Mouse (Mus musculus) neural tube, embryonic 11.5 days (tissue): ENCODE data around the gene Gm28729. TPM values are rescaled to one million over a fixed set of nuclear protein-coding genes. Genes with fewer than 3 reads are reported as not detected.

Source experiments
- ATAC-seq: fragments of 200-750 bp; cut with Nextera tagmentation; 2 replicates; pipeline ENCODE4 v1.8.0; 2017; ENCODE audit warnings: moderate number of reproducible peaks, mild to moderate bottlenecking, moderate TSS enrichment, moderate library complexity; ENCODE audit not compliant: insufficient read depth, low FRiP score, low TSS enrichment
- DNase-seq: peaks from one replicate; pipeline ENCODE4 v3.0.0-alpha.2; 2015; ENCODE audit warnings: low spot score
- H3K27ac ChIP-seq: fragments of 300-500 bp; sonication (generic); 2 replicates; pipeline ENCODE4 v1.5.1; 2014; ENCODE audit warnings: low read depth, mild to moderate bottlenecking, low read length
- H3K27me3 ChIP-seq: fragments of 300-500 bp; sonication (generic); 2 replicates; pipeline ENCODE4 v1.6.1; 2014; ENCODE audit warnings: mild to moderate bottlenecking, low read length, mixed read lengths; ENCODE audit not compliant: control insufficient read depth, insufficient read depth
- H3K36me3 ChIP-seq: fragments of 300-500 bp; sonication (generic); 2 replicates; pipeline ENCODE4 v1.6.1; 2014; ENCODE audit warnings: mild to moderate bottlenecking, low read length, moderate library complexity, mixed read lengths; ENCODE audit not compliant: control insufficient read depth, insufficient read depth
- H3K4me1 ChIP-seq: fragments of 300-500 bp; sonication (generic); 2 replicates; pipeline ENCODE4 v1.6.1; 2014; ENCODE audit warnings: low read length, mixed read lengths; ENCODE audit not compliant: control insufficient read depth, insufficient read depth
- H3K4me2 ChIP-seq: fragments of 300-500 bp; sonication (generic); 2 replicates; pipeline ENCODE4 v1.6.1; 2014; ENCODE audit warnings: low read depth, mild to moderate bottlenecking, moderate library complexity
- H3K4me3 ChIP-seq: fragments of 300-500 bp; sonication (generic); 2 replicates; pipeline ENCODE4 v1.5.1; 2014; ENCODE audit warnings: low read depth, low read length
- H3K9ac ChIP-seq: fragments of 300-500 bp; sonication (generic); 2 replicates; pipeline ENCODE4 v1.6.1; 2014; ENCODE audit warnings: mild to moderate bottlenecking, low read length
- H3K9me3 ChIP-seq: fragments of 300-500 bp; sonication (generic); 2 replicates; pipeline ENCODE4 v1.6.1; 2016; ENCODE audit warnings: low read length; ENCODE audit not compliant: control insufficient read depth
- WGBS: fragments of 180-500 bp; shearing (Covaris S2); extraction: QIAGEN DNeasy Blood & Tissue Kit; methylation state at CpG from one replicate; pipeline ENCODE4 v1.1.7; 2014; 5-methylcytosine and 5-hydroxymethylcytosine counted together
- polyA plus RNA-seq: library from polyadenylated mRNA; unstranded; fragments of >200 nt; fragmentation: Nextera tagmentation; extraction: Ambion mirVana; gene quantifications from 2 replicates; pipeline ENCODE4 v1.2.1, GENCODE M21; 2014

The Gm28729 gene
- polyA plus RNA-seq, 1 experiment from 2014 or later = not detected

- Histone ChIP-seq H3K9ac (no peak overlapping the region), H3K4me3 (no peak overlapping the region), H3K36me3 (no peaks in the 10 kb centered on the region), H3K27me3 (no peaks in the 10 kb centered on the region), H3K4me1 (no peaks in the 10 kb centered on the region), H3K9me3 (no peaks in the 10 kb centered on the region), H3K4me2 (no peak overlapping the region), H3K27ac (no peak overlapping the region)
- DNase-seq (no peak), ATAC-seq (no peak)
- WGBS = 91% methylated on average over 5 of the region's 5 CpGs
Observed at GRCm38 (mm10) chr9:96514278-96514677, 10.8 kb downstream of the Gm28729 start.

GRCm38 (mm10) chr9:96506011-96506498, 19.0 kb downstream of the Gm28729 start:
- Histone ChIP-seq H3K27me3 (no peaks in the 10 kb centered on the region), H3K27ac (0 out of 2 replicates have a peak overlapping the region, but pooled peaks have one; percentile 39), H3K9me3 (no peaks in the 10 kb centered on the region), H3K4me3 (no peak overlapping the region), H3K36me3 (no peaks in the 10 kb centered on the region), H3K4me1 (peaks cover 8% of the 10 kb centered on the region), H3K4me2 (peak overlapping the region; percentile 29), H3K9ac (no peak overlapping the region)
- peak; percentile 65 for DNase-seq
- 17% methylated on average over 10 of the region's 10 CpGs for WGBS
- peak; percentile 81 for ATAC-seq

GRCm38 (mm10) chr9:96505156-96505555, 19.9 kb downstream of the Gm28729 start:
- DNase-seq = no peak
- Histone ChIP-seq H3K4me2 (no peak overlapping the region), H3K36me3 (no peaks in the 10 kb centered on the region), H3K27me3 (no peaks in the 10 kb centered on the region), H3K4me1 (peaks cover 8% of the 10 kb centered on the region), H3K9ac (no peak overlapping the region), H3K4me3 (no peak overlapping the region), H3K9me3 (no peaks in the 10 kb centered on the region), H3K27ac (no peak overlapping the region)
- WGBS = 88% methylated on average over 4 of the region's 4 CpGs
- no peak for ATAC-seq

GRCm38 (mm10) chr9:96504116-96504895, 20.8 kb downstream of the Gm28729 start:
- no peaks in the 10 kb centered on the region for H3K36me3 ChIP-seq
- no peak overlapping the region for H3K4me2 ChIP-seq
- no peaks in the 10 kb centered on the region for H3K9me3 ChIP-seq
- H3K4me1 ChIP-seq = peaks cover 8% of the 10 kb centered on the region
- 72% methylated on average over 17 of the region's 17 CpGs for WGBS
- H3K27me3 ChIP-seq = no peaks in the 10 kb centered on the region
- no peak overlapping the region for H3K4me3 ChIP-seq
- no peak for DNase-seq
- no peak for ATAC-seq
- no peak overlapping the region for H3K9ac ChIP-seq
- no peak overlapping the region for H3K27ac ChIP-seq

- no peak for ATAC-seq
- WGBS = 82% methylated on average over 6 of the region's 6 CpGs
Observed at GRCm38 (mm10) chr9:96502856-96503610, 22.0 kb downstream of the Gm28729 start.

GRCm38 (mm10) chr9:96501217-96501616, 23.8 kb downstream of the Gm28729 start:
- WGBS = 73% methylated on average over 7 of the region's 7 CpGs
- ATAC-seq (no peak), DNase-seq (no peak)
- H3K9ac ChIP-seq = no peak overlapping the region
- H3K9me3 ChIP-seq = no peaks in the 10 kb centered on the region
- no peak overlapping the region for H3K4me3 ChIP-seq
- no peaks in the 10 kb centered on the region for H3K36me3 ChIP-seq
- H3K4me1 ChIP-seq = peaks cover 6% of the 10 kb centered on the region
- H3K4me2 ChIP-seq = no peak overlapping the region
- no peaks in the 10 kb centered on the region for H3K27me3 ChIP-seq
- no peak overlapping the region for H3K27ac ChIP-seq

More at GRCm38 (mm10) chr9:96502856-96503610, 22.0 kb downstream of the Gm28729 start:
- Histone ChIP-seq H3K9ac (no peak overlapping the region), H3K9me3 (no peaks in the 10 kb centered on the region), H3K4me1 (peaks cover 8% of the 10 kb centered on the region), H3K27ac (no peak overlapping the region), H3K27me3 (no peaks in the 10 kb centered on the region), H3K4me3 (no peak overlapping the region), H3K36me3 (no peaks in the 10 kb centered on the region), H3K4me2 (no peak overlapping the region)
- no peak for DNase-seq

GRCm38 (mm10) chr9:96493212-96493611, 31.9 kb downstream of the Gm28729 start:
- Histone ChIP-seq H3K9me3 (no peaks in the 10 kb centered on the region), H3K36me3 (no peaks in the 10 kb centered on the region), H3K9ac (no peak overlapping the region), H3K4me3 (no peak overlapping the region), H3K4me1 (peaks cover 2% of the 10 kb centered on the region; the same call in 1 of the 2 replicates), H3K4me2 (no peak overlapping the region), H3K27me3 (no peaks in the 10 kb centered on the region), H3K27ac (no peak overlapping the region)
- 20% methylated on average over 3 of the region's 3 CpGs for WGBS
- DNase-seq = no peak
- no peak for ATAC-seq

- peaks cover 2% of the 10 kb centered on the region; the same call in 1 of the 2 replicates for H3K4me1 ChIP-seq
- no peaks in the 10 kb centered on the region for H3K27me3 ChIP-seq
- 43% methylated on average over 12 of the region's 12 CpGs for WGBS
- no peaks in the 10 kb centered on the region for H3K9me3 ChIP-seq
- no peak for ATAC-seq
- H3K4me3 ChIP-seq = no peak overlapping the region
- H3K27ac ChIP-seq = no peak overlapping the region
- peak; percentile 59 for DNase-seq
- no peak overlapping the region for H3K9ac ChIP-seq
- H3K4me2 ChIP-seq = no peak overlapping the region
- H3K36me3 ChIP-seq = no peaks in the 10 kb centered on the region
Observed at GRCm38 (mm10) chr9:96491810-96492209, 33.3 kb downstream of the Gm28729 start.
